Mouse (Mus musculus) T-helper 17 cell (primary cell): ENCODE data around the gene Pak3.
"Not testable (repeated sequence)": the region's sequence is repeated elsewhere in the genome, so short reads cannot be mapped to it uniquely, and the experiment has no call there.

Experiments used
- in situ Hi-C, 2 experiments: fragments of 300-600 bp; cut with MboI, MseI; formaldehyde crosslinking; loops; 1 replicate in 1 of 2; 2 replicates in 1 of 2; pipeline ENCODE4 v1.15.1; 2025; ENCODE audit warnings: high pct_unique_total_duplicates in 2 of 2

Pak3 gene

GRCm38 (mm10) chrX:143518168-143518901, at the start of gene Pak3:
Gene Pak3 (plus strand): TSS chrX:143518591.
- in situ Hi-C loops, result no loop called here

GRCm38 (mm10) chrX:143482866-143483265, 35.5 kb upstream of the Pak3 start:
- in situ Hi-C loops, result no loop called here

GRCm38 (mm10) chrX:143501053-143501695, 17.2 kb upstream of the Pak3 start:
- in situ Hi-C loops, result no loop called here

- in situ Hi-C loops, result no loop called here
Measured at GRCm38 (mm10) chrX:143501776-143502365, 16.5 kb upstream of the Pak3 start.

GRCm38 (mm10) chrX:143518917-143519316, 526 bp downstream of the Pak3 start:
- in situ Hi-C loops, result no loop called here

- in situ Hi-C loops, result not testable (repeated sequence)
Measured at GRCm38 (mm10) chrX:143519454-143519853, 1.1 kb downstream of the Pak3 start.

GRCm38 (mm10) chrX:143520195-143520594, 1.8 kb downstream of the Pak3 start:
- in situ Hi-C loops, result no loop called here

GRCm38 (mm10) chrX:143532331-143532730, 13.9 kb downstream of the Pak3 start:
- in situ Hi-C loops, result no loop called here

- in situ Hi-C loops, result no loop called here
Measured at GRCm38 (mm10) chrX:143533574-143533973, 15.2 kb downstream of the Pak3 start.

GRCm38 (mm10) chrX:143542756-143543155, 24.4 kb downstream of the Pak3 start:
- in situ Hi-C loops, result no loop called here

- in situ Hi-C loops, result no loop called here
Measured at GRCm38 (mm10) chrX:143543186-143543793, 24.9 kb downstream of the Pak3 start.

GRCm38 (mm10) chrX:143573691-143574090, 55.3 kb downstream of the Pak3 start:
- in situ Hi-C loops, result no loop called here

GRCm38 (mm10) chrX:143579925-143580324, 61.5 kb downstream of the Pak3 start:
- in situ Hi-C loops, result no loop called here

GRCm38 (mm10) chrX:143580458-143580959, 62.1 kb downstream of the Pak3 start:
- in situ Hi-C loops, result no loop called here

GRCm38 (mm10) chrX:143606877-143607449, 88.6 kb downstream of the Pak3 start:
- in situ Hi-C loops, result no loop called here

GRCm38 (mm10) chrX:143618734-143619133, 100.3 kb downstream of the Pak3 start:
- in situ Hi-C loops, result no loop called here

- in situ Hi-C loops, result no loop called here
Measured at GRCm38 (mm10) chrX:143627767-143628166, 109.4 kb downstream of the Pak3 start.

GRCm38 (mm10) chrX:143643936-143644335, 125.5 kb downstream of the Pak3 start:
- in situ Hi-C loops, result no loop called here

- in situ Hi-C loops, result no loop called here
Measured at GRCm38 (mm10) chrX:143644807-143645206, 126.4 kb downstream of the Pak3 start.

GRCm38 (mm10) chrX:143654308-143655176, 136.2 kb downstream of the Pak3 start:
- in situ Hi-C loops, result no loop called here

- in situ Hi-C loops, result no loop called here
Measured at GRCm38 (mm10) chrX:143655177-143655492, 136.7 kb downstream of the Pak3 start.
